Mouse (Mus musculus): ENCODE measurements around the gene Lrrc28.

- no peak for TF ChIP-seq CTCF (IDR thresholded peaks at IDR 0.05; ENCODE audit: low read depth, low read length)
- TF ChIP-seq POLR2A (IDR thresholded peaks at IDR 0.05; ENCODE audit: extremely low read depth, insufficient read depth, low read length): no peak
Observed at GRCm38 (mm10) chr7:67463565-67463964, 181.5 kb downstream of the Lrrc28 start.
